Mouse (Mus musculus) forelimb bud, embryonic 11.5 days (tissue): Measurements from ENCODE around the gene Trim47.

Experiments used
- DNase-seq: peaks from one replicate; pipeline ENCODE4 v3.0.0-alpha.2; 2012; ENCODE audit warnings: low read depth, low spot score

The Trim47 gene

DNA sequence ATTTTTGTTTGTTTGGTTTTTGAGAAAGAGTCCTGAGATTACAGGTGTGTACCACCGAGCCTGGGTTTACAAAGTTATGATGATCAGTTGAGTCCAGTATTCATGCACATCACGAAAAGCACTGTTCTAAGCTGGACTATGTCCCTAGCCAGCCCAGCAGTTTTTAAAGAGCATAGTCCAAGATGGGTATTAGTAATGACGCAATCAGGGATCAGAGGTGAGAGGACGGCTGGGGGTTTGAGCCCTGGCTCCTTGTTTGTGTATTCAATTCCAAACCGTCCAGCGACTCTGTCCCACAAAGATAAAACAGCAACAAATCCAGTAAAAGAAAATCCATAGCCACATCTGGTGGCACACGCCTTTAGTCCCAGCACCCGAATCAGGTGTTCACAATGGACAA lies 38.8 kb downstream of the Trim47 start:
- no peak for DNase-seq

DNA sequence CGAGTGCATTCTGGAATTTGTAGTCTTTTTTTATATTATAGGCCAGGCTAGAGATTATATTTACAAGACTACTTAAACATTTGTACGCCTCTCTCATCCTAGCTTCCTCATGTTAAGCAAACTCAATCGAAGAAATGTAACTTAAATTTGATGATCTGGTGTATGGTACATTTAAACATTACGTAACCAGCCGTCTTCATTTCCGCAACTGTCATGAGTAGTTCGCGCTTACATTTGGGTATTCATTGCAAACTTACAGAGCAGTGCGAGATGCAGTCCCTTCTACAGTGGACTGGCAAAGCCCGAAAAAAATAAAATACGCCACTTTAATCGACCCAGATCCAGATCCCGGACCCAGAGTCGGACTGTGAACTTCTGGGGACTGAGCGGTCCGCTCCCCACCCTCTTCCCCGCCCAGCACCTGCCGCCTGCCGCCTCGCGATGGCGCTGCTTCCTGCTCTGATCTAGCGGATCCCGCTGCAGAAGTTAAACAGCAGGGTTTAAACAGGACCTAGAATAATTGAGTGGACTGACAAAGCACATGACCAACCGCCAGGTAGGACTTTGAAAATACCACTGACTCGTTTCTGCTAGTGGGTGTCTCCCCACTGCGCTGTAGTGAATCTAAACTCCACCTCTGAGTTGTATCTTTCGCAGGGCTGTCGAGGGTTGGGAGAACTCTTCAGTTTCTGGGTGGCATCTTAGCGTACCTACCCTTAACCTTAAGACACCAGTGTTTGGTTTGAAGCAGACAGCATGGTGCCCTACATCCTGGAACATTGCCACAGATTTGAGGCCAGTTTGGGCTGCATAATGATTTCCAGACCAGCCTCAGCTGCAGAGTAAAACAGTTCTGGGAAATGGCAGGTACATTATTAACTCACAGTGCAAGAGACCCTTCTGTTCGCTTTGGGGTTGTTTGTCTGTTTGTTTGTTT lies 39.5 kb downstream of the Trim47 start:
- peak; percentile 84 for DNase-seq

DNA sequence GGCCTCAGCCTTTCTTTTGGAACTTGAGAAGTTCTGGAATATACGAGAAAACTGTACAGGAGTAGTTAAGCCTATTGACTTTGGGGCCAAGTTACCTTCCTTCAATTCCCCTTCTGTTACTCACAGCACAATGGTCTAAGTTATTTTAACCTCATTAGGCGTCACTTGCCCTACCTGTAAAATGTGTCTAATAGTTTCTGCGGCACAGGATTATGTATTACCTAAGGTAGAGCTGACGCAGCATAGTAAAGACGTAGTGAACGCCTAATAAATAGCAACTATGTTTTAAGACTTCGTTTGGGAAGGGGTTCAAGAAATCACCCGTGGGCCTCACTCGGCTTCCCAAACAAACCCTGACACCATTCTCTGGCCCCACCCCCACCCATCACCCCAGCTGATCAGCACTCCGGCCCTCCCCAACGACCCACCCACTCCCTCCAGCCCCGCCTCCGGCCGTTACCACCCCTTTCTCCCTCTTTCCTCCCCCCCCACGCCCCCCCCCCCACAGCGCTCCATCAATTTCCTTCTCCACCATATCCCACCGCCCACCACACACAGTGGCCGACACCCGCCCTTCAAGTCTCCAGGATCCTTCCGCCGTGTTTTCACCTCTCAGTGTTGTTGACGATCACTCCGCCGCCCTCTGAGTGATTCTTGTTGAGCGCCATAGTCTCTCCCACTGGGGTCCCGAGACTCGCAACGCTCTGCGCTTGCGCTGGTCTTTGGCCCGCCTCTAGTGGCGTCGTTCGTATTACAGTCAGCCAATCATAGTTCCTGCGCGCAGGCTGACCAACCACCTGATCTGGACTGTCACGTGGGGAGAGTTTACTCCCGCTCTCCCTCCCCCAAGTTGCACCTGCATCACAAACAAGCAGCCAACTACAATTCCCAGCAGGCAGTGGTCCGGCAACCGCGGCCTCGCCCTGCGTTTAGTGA lies 40.5 kb downstream of the Trim47 start, which contains the start of gene Wbp2:
Gene Wbp2, minus strand, starts transcription at position 738 of the 936 bp plus-strand sequence.
- peak; percentile 99 for DNase-seq

DNA sequence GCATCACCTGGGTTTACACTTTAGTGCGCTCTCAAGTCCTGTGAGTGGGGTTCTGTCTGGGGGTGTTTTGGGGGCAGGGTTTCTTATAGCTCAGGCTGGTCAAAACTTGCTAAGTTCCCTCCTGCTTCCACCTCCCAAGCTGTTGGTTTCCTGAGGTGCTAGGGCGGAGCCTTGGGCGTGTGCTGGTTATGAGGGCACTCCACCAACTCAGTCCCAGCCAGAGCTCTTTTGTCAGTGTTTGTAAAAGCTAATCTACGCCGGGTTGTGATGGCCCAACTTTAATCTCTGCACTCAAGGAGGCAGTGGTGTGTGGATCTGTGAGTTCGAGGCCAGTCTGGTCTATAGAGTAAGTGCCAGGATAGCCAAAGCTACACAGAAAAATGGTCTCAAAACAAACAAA lies 42.8 kb downstream of the Trim47 start:
- DNase-seq: no peak

DNA sequence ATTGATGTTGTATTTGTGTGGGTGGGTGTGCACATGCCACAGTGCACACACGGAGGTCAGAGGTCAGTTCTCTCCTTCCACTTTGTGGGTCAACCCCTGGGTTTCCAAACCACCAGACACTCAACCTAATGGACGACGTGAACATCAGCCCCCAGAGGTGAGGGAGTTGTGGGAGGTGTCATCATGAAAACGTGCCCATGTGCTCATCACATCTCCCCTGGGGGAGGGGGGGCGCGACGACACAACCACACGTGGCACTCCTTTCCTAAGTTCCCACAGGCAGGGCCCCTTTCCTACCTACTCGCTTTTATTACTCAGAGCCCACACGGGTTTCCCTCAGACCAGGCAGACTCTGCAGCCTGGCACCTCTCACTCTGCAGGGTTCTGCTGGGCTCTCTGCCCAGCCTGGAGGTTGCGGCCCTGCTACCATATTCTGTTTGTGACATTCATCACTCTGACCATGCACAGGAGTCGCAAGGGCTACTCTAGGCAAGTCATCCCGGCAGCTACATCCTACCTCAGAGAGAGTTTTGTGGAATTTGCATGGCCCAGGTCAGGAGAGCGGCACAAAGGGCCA lies 43.8 kb downstream of the Trim47 start:
- no peak for DNase-seq

DNA sequence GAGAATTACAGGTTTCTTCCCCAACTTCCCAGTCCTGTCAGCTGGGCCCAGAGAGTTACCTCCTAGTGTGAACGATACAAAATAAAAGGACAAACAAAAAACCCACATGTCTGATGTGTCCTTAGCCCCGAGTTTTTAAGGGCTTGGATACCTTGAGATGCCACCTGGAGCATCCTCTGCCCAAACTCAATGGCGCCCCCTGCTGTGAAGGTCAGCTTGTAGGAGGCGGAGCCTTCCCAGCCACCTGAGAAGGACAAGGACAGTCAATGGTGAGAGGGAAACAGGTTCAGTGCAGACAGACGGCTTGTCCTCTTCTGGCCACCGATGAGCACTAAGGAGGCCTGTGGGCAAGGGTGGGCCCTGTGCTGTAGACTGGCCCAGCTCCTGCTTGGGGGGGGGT lies 45.9 kb downstream of the Trim47 start:
- no peak for DNase-seq

DNA sequence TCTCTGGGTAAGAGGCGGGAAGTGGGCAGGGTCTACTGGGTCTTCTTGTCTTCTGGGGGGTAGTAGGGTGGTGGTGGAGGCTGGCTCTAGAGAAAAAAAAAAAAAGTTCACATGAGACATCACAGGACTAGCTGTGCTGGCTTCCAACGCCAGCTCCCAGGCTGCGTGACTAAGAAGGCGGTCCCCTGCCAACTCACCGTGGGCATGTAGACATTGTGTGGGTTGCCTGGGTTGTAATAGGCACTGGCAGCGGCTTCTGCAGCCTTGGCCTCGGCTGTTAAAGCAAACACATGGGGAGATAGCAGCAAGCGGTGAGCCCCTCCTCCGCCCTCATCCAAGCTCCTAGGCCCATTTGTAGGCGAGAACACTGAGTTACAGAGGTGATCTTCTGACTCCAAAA lies 47.5 kb downstream of the Trim47 start:
- DNase-seq: no peak

DNA sequence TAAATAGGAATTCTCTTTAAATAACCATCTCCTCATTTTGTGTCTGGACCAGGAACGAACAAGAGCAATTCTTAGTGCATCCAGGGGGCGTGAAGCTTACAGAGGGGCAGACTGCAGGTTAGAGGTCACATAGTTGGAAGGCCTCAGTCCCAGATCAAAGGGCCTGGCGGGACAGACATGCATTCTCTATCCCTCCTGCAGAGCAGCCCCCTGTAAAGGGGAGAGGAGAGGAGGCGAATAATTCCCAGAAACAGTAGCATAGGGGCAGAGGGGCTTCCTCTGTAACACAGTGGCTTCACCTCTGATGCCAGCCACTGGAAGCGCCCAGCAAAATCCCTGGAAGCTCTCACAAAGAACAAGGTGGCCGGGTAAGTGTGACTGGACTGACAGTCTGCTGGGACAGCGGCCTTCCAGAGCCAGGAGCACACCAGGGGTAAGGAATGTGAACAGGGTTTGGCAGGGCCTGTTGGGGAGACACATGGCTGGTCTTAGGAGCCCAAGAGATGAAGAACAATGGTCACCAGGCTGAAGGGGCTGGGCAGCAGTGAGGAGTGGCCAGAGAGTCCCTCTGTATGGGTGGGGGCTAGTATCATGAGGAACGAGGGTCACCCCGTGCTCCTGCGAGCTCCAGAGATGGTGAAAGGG lies 48.2 kb downstream of the Trim47 start:
- DNase-seq: no peak

DNA sequence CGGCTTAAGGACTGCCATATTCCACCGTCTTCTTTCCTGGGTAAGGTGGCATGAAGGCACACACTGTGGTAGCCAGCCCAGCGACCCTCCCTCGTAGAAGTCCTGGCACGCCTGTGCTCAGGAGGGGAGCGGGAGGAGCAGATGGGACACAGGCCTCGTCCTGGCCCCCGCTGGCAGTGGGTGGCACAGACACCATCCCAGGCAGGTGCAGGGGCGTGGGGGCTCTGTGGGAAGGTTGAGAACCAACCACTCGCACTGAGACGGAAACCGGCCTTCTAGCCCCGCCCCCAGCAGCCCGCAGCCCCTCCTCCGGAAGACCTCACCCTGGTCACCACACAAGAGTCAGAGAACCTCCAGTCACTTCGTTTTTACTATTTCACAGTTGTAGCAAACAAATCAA lies 48.8 kb downstream of the Trim47 start:
- no peak for DNase-seq

DNA sequence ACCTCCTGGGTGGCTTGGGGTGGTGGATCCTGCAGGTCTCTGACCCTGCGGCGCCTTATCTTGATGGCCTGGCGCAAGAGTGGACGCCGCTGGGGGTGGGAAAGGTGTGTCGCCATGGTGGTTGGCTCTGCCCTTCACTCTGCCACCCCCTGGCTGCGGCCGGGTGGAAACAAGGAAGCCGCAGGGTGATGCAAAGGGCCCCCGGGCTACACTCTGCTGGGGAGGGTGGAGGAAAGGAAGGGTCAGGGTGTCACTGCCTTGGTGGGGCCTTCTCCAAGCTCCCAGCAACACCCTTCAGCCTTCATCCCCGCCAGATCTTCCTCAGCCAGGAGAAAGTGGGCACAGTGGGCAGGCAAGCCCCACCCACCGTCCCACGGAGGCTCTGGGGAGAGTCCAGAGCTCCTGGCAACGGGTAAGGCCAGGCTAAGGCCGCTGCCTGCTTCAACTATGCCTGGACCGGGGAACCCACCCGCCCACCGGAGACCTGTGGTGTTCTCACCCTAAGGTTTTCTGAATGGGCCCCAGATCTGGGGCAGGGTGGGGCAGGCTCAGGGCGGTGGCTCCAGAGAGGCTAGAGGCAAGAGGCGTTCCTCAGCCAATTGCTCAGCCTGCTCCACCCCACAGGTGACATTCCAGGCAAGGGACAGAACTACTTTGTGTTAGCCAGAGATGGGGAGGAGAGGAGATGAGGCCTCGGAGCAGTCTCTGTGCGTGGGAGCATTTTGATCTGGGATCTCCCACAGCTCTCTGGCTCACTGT lies 49.4 kb downstream of the Trim47 start, which contains the start of gene Unc13d:
Gene Unc13d, minus strand, starts transcription at position 516 of the 759 bp plus-strand sequence.
- no peak for DNase-seq

DNA sequence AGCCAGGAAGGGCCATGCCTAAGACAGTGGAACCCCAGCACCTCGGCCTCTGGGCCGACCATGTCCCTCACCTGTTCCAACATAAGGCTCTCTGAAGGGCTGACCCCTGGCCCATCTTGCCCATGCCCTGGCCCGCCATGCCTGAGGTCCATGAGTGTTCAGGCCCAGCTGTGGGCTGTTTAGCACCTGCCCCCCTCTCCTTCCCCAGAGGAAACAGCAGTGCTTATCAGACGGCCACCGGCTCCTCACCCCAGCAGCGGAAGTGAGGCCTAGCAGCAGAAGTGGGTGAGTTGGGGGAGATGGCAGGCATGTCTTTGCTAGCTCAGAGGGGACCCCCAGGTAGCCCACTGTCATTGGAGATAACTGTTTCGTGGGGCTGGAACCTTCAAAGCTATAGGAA lies 50.2 kb downstream of the Trim47 start:
- DNase-seq: no peak

DNA sequence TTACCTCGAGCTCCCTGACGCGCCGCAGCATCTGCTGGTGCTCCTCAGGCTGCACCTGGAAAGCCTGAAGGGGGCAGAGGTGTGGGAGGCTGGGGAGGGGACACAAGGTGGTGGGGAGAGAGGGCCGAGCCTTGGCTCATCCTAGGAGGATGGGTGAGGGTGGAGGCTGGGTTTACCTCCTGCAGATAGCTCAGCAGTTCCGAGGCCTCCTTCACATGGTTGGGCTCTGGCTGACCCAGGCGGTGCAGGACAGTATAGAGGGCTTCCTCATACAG lies 50.8 kb downstream of the Trim47 start:
- DNase-seq: no peak

DNA sequence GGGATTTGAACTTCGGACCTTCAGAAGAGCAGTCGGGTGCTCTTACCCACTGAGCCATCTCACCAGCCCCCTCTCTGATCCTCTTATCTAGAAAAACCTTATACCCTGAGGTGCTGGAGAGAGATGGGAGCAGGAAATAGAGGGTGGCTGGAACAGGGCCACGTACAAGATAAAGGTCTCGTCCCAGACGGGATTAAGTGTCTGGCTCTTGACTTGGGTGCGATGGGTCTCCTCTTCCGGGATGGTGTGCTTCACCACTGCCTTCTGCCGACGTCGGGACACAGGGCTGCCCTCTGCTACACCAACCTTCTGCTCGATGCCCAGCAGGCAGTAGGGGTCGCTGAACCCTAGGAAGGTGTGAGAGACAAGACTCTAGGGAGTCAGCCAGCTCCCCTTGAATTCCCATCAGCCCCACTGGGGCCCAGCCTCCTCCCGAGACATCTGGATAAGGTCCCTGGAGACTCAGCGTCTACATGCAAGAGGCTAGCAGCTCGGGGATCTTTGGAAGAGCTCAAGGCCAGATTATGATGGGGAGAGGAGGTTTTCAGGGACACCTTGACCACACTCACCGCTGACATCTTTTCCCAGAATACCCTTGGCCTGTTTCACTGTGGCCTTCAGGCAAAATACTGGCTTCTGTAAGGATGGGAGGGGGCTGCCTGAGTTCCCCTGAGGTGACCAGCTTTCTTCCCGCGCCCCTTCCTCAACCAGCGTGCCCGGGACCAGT lies 51.3 kb downstream of the Trim47 start:
- DNase-seq: no peak

DNA sequence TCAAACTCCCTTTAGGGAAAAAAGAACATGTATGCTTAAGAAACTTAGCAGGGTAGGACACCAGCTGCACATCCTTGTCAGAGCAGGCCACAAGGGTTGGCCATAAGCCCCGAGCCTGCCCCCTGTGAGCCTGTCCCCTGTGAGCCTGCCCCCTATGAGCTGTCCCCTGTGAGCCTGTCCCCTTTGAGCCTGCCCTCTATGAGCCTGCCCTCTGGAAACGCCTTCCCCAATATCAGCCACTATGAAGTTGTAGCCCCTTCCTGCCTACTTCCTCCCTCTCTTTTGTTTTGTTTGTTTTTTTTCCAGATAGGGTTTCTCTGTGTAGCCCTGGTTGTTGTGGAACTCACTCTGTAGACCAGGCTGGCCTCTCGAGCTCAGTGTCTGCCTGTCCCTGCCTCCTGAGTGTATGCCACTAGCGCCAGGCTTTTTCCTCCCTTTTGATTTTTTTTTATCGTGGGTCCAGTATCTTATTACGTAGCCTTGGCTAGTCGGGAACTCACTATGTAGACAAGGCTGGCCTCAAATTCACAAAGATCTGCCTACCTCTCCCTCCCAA lies 52.5 kb downstream of the Trim47 start:
- DNase-seq: no peak

DNA sequence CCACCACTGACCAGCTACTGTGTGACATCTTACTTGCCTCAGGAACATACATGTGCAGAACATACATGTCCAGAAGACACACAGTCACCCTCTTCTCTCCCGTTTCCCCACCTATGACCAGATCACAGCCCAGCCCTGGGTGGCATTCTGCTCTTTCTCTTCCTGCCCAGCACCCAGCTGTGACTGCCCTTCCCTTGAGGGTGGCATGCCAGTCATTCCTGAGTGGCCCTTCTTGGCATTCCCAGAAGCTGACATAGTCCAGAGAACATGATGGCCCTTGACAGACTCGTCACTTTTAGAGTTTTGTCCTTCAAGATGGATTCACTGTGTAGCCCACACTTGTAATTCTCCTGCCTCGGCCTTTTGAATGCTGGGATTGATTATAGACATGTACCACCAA lies 54.4 kb downstream of the Trim47 start:
- no peak for DNase-seq

DNA sequence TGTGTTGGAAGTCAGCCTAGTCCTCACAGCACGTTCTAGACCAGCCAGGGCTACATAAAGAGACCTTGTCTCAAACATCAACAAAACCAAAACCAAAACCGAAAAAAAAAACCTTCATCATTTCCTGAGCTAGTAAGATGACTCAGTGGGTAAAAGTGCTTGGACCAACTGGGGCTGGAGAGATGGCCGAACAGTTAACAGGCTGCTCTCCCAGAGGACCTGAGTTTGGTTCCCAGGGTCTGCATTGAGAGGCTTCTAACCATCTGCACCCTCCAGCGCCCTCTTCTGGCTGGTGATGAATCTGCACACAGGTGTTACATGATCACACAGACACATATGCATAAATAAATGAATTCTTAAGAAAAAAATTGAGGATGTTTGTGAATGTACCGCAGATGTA lies 55.5 kb downstream of the Trim47 start:
- DNase-seq: no peak

DNA sequence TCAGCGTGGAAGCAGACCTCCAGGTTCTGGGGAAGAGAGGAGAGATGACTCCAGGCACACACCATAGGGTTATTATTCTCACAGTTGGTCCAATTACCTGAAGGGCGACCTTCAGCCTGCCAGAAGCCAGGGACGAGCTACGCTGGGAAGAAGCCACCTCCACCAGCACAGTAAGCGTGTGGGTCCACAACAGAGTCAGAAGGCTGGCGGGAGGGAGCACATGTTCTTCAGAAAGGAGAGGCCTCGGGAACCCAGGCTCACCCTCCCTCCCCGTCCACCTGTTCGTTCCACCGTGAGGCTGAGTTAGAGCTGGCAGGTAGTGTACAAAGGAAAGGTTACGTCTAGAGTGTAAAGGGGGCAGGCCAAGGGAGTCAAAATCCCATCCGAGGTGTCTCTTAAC lies 61.7 kb downstream of the Trim47 start:
- DNase-seq: no peak

DNA sequence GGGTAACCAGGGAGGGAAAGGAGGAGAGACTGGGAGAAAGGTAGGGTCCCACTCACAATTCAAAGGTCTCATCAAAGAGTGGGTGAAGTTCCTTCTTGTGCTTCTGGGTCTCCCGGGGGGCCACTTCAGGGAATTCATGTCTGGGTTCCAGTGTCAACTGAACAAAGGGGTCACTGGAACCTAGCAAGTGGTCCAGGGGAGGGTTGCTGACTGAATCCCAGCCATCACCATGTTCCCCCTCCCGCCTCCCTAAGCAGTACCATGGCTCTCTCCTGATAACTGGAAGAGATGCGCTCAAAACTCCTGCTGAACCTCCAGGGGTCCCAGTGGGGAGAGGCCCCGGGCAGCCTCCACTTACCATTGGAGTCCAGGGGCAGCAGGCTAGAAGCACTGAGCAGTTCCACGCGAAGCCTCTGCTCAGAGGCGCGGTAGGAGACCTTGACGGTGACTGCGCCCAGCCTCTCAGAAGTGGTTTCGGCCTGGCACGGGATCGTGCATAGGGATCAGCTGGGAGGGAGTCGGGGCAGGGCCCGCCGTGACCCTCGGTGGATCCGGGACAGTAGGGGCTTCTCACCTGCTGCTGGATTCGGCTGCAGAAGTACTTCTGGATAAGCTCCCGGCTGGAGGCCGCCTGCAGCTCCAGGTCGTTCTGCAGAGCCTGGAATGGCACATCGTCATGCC lies 62.7 kb downstream of the Trim47 start:
- no peak for DNase-seq

DNA sequence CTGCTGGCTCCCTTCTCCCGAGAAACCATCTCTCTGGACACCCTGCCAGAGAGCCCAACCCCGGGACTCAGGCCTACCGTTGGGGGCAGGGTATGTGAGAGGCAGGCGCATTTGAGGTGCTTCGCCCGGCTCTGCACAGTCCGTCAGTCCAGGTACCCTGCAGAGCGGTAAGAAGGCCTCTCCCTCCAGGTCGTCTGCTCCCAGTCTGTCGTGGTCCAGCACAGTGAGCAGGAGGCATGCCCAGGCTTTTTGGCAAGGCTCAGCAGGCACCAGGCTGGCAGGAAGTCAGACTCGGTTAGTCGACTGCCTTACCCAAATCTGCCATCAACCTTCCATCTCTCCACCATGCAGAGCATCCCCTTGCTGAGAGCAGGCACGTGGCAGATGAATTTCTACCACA lies 63.4 kb downstream of the Trim47 start:
- DNase-seq: no peak
